Mouse (Mus musculus) liver, embryonic 14.5 days (tissue): ENCODE measurements around the gene Gm49395.

ENCODE experiments used
- CTCF ChIP-seq: IDR thresholded peaks from 2 replicates; pipeline ENCODE4 v1.5.1; 2016; ENCODE audit warnings: antibody characterized with exemption, low read depth, control low read depth
- EP300 ChIP-seq: IDR thresholded peaks from 2 replicates; pipeline ENCODE4 v1.6.1; 2016; ENCODE audit warnings: antibody characterized with exemption, low read depth

DNA sequence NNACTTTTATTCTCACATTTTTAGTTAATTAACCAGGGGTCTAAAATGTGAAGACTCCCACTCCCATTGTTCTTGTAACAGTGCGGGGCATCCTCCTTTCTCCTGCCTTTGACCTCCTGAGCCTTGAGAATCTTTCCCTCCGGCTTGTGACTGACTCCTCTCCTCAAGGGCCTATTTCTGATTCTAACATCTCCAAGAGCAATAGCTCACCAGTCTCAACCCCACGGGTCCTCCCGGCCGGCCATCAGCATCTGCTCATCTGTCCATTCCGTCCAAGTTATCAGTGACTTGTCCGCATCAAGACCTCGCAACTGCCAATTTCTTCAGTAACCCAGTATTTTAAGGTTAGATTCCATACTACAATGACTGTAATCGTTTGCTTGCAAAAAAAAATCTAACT, 84.2 kb downstream of the Gm49395 start:
- no peak for TF ChIP-seq CTCF
- TF ChIP-seq EP300: no peak
